Mouse (Mus musculus): ENCODE results near the gene Gpr88. TPM values are rescaled to one million over a fixed set of nuclear protein-coding genes. Genes with fewer than 3 reads are reported as not detected.
A peak's percentile ranks its signal among the peaks of the same experiment; 100 is the strongest.

Gene Gpr88
- polyA plus RNA-seq, 1 experiment from 2014 or later, result 3.2 TPM

- no peaks in the 10 kb centered on the region for H3K9me3 ChIP-seq
- no peak overlapping the region for H3K27ac ChIP-seq
- no peaks in the 10 kb centered on the region for H3K36me3 ChIP-seq
- H3K27me3 ChIP-seq, result no peaks in the 10 kb centered on the region
- no peaks in the 10 kb centered on the region for H3K4me1 ChIP-seq (replicated peaks)
- H3K4me2 ChIP-seq, result no peak overlapping the region
- no peak for ATAC-seq (ENCODE audit: low FRiP score)
- no peak overlapping the region for H3K4me3 ChIP-seq
- 98% methylated on average over 2 of the region's 2 CpGs for WGBS
- no peak overlapping the region for H3K9ac ChIP-seq
Observed at GRCm38 (mm10) chr3:116267036-116267654, 13.8 kb upstream of the Gpr88 start.

GRCm38 (mm10) chr3:116266360-116266759 lies 13.1 kb upstream of the Gpr88 start:
- no peak overlapping the region for H3K27ac ChIP-seq
- 83% methylated on average over 3 of the region's 3 CpGs for WGBS
- no peaks in the 10 kb centered on the region for H3K9me3 ChIP-seq
- no peak overlapping the region for H3K9ac ChIP-seq
- H3K36me3 ChIP-seq, result no peaks in the 10 kb centered on the region
- H3K4me3 ChIP-seq, result no peak overlapping the region
- no peaks in the 10 kb centered on the region for H3K27me3 ChIP-seq
- H3K4me1 ChIP-seq (replicated peaks), result no peaks in the 10 kb centered on the region
- no peak overlapping the region for H3K4me2 ChIP-seq
- ATAC-seq (ENCODE audit: low FRiP score), result no peak

- Histone ChIP-seq H3K27ac (no peak overlapping the region), H3K4me2 (no peak overlapping the region), H3K9me3 (no peaks in the 10 kb centered on the region), H3K36me3 (no peaks in the 10 kb centered on the region), H3K4me1 (replicated peaks) (no peaks in the 10 kb centered on the region), H3K9ac (no peak overlapping the region), H3K27me3 (no peaks in the 10 kb centered on the region), H3K4me3 (no peak overlapping the region)
- no peak for ATAC-seq (ENCODE audit: low FRiP score)
- WGBS, result 89% methylated on average over 1 of the region's 1 CpGs
Observed at GRCm38 (mm10) chr3:116263977-116264376, 10.7 kb upstream of the Gpr88 start.

GRCm38 (mm10) chr3:116263061-116263460 lies 9.8 kb upstream of the Gpr88 start:
- ATAC-seq (ENCODE audit: low FRiP score), result no peak
- Histone ChIP-seq H3K27me3 (no peaks in the 10 kb centered on the region), H3K27ac (no peak overlapping the region), H3K9me3 (no peaks in the 10 kb centered on the region), H3K4me2 (no peak overlapping the region), H3K36me3 (no peaks in the 10 kb centered on the region), H3K9ac (no peak overlapping the region), H3K4me3 (no peak overlapping the region), H3K4me1 (replicated peaks) (no peaks in the 10 kb centered on the region)
- 95% methylated on average over 5 of the region's 5 CpGs for WGBS

DNA sequence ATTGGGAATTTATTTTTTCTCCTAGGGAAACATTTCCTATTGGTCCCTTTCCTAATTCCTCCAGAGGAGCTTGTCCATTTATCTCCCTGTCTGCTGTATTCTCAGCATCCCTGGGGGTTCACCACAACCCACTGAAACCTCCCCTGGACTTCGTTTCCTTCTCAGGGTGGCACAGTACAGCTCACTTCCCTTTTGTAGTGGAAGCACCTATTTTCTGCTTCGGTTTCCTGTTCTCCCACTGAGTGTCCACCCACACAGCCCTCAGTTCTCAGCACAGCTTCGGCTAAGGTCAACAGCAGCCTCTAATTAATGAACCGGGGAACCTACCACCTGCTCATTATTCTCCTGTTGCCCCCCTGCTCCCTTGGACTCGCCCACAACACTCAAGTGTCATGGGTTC lies 2.8 kb upstream of the Gpr88 start:
- Histone ChIP-seq H3K9me3 (no peaks in the 10 kb centered on the region), H3K4me1 (replicated peaks) (peaks cover 26% of the 10 kb centered on the region), H3K4me2 (no peak overlapping the region), H3K27ac (no peak overlapping the region), H3K9ac (no peak overlapping the region), H3K36me3 (no peaks in the 10 kb centered on the region), H3K4me3 (no peak overlapping the region), H3K27me3 (peaks cover 24% of the 10 kb centered on the region)
- no peak for ATAC-seq (ENCODE audit: low FRiP score)
- WGBS, result 42% methylated on average over 5 of the region's 5 CpGs

DNA sequence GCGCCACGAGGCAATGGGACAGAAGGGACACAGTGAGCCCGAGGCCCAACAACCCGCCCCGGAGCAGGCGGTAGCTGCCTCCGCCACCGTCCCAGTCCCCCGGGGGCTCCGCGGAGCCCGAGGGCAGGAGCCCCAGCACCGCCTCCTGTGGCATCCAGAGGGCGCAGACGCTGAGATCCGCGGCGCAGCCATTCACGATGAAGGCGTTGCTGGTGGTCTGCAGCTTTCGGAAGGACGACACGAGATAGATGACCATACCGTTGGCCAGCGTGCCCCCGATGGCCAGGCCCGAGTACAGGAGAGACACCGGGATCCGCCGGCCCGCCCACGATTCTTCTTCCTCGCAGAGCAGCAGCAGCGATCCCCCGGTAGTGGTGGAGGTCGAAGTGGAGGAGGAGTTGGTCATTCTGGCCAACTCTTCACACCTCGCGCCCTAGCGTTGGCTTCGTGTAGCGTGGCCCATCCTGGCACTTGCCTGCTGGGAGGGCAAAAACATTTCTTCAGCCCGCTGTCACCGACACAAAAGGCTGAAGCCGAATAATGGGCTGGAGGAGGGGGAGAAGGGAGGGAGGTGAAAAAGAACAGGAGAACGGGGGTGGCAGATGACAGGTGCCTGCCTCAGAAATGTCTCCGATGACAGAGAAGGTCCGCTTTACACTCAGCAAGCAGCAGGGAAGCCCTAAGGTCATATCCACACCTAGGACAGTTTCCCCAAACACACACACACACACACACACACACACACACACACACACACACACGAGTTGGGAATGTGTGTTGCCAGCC lies 855 bp downstream of the Gpr88 start:
- no peaks in the 10 kb centered on the region for H3K9me3 ChIP-seq
- H3K4me1 ChIP-seq (replicated peaks), result peaks cover 28% of the 10 kb centered on the region
- no peaks in the 10 kb centered on the region for H3K36me3 ChIP-seq
- H3K9ac ChIP-seq, result peak overlapping the region; percentile 77
- peak; percentile 71 for ATAC-seq (ENCODE audit: low FRiP score)
- under 1% methylated on average over 48 of the region's 48 CpGs for WGBS
- H3K4me2 ChIP-seq, result peak overlapping the region; percentile 99
- H3K27me3 ChIP-seq, result peaks cover 51% of the 10 kb centered on the region
- peak overlapping the region; percentile 63 for H3K4me3 ChIP-seq
- peak overlapping the region; percentile 77 for H3K27ac ChIP-seq

DNA sequence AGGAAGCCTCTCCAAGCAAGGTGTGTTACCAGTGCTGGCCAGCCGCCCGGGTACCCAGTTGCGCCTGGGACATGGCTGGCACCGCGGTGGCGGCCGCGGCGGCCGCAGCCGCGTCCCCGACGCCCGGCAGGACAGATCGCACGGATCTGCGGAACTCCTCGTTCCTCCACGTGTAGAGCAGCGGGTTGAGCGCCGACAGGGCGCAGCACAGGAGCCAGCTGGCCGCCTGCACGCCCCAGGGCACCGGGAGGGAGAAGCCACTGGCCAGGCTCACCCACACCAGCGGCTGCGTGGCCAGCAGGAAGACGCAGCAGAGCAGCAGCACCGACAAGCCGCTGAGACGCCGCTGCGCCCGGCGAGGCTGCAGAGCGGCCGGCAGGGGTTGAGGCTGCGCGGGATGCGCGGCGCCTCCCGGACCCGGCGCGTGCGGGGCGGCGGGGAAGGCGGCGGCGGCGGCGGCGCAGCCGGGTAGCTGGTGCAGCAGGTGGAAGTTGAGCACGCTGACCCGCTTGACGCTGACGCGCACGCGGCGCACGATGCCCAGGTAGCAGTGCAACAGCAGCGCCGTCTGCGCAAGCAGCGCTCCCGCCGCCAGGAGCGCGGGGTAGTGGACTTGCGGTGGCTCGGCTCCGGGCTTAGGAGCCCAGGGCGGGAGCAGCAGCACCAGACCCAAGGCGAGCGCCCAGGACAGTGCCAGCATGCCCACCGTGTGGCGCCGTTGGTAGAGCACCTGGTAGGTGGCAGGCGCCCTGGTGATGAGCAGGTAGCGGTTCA lies 1.6 kb downstream of the Gpr88 start:
- Histone ChIP-seq H3K9me3 (no peaks in the 10 kb centered on the region), H3K4me2 (peak overlapping the region; percentile 99), H3K27me3 (peaks cover 52% of the 10 kb centered on the region), H3K4me3 (peak overlapping the region; percentile 63), H3K9ac (peak overlapping the region; percentile 77), H3K27ac (peak overlapping the region; percentile 77; the same call in 1 of the 2 replicates), H3K36me3 (no peaks in the 10 kb centered on the region), H3K4me1 (replicated peaks) (peaks cover 28% of the 10 kb centered on the region)
- ATAC-seq (ENCODE audit: low FRiP score), result peak; percentile 76
- WGBS, result under 1% methylated on average over 84 of the region's 86 CpGs

- no peak for ATAC-seq (ENCODE audit: low FRiP score)
- Histone ChIP-seq H3K36me3 (no peaks in the 10 kb centered on the region), H3K4me2 (no peak overlapping the region), H3K4me1 (replicated peaks) (peaks cover 28% of the 10 kb centered on the region), H3K9me3 (no peaks in the 10 kb centered on the region), H3K9ac (no peak overlapping the region), H3K27ac (no peak overlapping the region), H3K27me3 (peaks cover 43% of the 10 kb centered on the region), H3K4me3 (no peak overlapping the region)
- WGBS, result 77% methylated on average over 2 of the region's 2 CpGs
Observed at GRCm38 (mm10) chr3:116249026-116249425, 4.3 kb downstream of the Gpr88 start.

DNA sequence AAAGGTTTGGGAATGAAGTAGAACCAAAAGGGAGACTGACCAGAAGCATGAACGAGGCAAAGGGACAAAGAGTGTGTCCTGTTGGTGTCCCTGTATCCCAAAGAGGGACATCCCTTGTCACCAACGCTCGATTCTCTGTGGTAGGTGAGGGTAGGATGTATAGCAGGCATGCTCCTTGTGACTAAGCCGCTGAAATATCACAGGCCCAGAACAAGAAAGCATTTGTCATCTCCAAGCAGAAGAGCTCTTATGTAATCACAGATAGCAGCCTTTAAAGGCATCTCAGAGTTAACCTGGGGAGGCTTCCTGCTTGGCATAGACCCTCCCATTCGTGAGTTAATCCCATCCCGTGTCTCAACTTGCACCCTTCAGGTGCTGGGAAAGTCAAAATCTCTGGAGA lies 8.8 kb downstream of the Gpr88 start:
- H3K36me3 ChIP-seq, result no peaks in the 10 kb centered on the region
- peaks cover 12% of the 10 kb centered on the region for H3K27me3 ChIP-seq
- H3K4me3 ChIP-seq, result no peak overlapping the region
- no peak overlapping the region for H3K27ac ChIP-seq
- H3K9me3 ChIP-seq, result no peaks in the 10 kb centered on the region
- no peaks in the 10 kb centered on the region for H3K4me1 ChIP-seq (replicated peaks)
- no peak overlapping the region for H3K4me2 ChIP-seq
- no peak for ATAC-seq (ENCODE audit: low FRiP score)
- WGBS, result 74% methylated on average over 6 of the region's 6 CpGs
- no peak overlapping the region for H3K9ac ChIP-seq

DNA sequence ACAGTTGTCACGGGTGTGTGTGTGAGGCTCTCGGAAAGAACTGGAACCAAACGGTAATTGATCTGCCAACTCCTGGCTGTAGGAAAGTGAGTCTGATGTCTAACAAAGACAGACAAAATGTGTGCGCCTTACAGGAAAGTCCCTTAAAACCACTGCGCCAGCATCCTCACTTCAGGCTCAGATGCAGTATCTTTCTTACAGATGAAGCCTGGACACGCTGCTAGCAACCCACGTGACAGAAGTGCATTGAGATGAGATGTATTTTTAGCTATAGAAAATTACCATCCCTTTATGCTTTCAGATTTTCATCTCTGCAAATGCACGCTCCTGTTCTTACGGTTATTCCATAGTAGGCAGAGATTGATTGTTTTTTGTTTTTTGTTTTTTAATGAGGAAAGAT lies 10.6 kb downstream of the Gpr88 start:
- ATAC-seq (ENCODE audit: low FRiP score), result no peak
- Histone ChIP-seq H3K4me1 (replicated peaks) (no peaks in the 10 kb centered on the region), H3K4me2 (no peak overlapping the region), H3K27ac (no peak overlapping the region), H3K36me3 (no peaks in the 10 kb centered on the region), H3K4me3 (no peak overlapping the region), H3K27me3 (peaks cover 3% of the 10 kb centered on the region; the same call in 1 of the 2 replicates), H3K9me3 (no peaks in the 10 kb centered on the region), H3K9ac (no peak overlapping the region)
- 73% methylated on average over 9 of the region's 9 CpGs for WGBS

GRCm38 (mm10) chr3:116237527-116237926 lies 15.8 kb downstream of the Gpr88 start:
- 94% methylated on average over 5 of the region's 5 CpGs for WGBS
- Histone ChIP-seq H3K4me1 (replicated peaks) (no peaks in the 10 kb centered on the region), H3K36me3 (no peaks in the 10 kb centered on the region), H3K27me3 (no peaks in the 10 kb centered on the region), H3K9ac (no peak overlapping the region), H3K27ac (no peak overlapping the region), H3K9me3 (no peaks in the 10 kb centered on the region), H3K4me2 (no peak overlapping the region), H3K4me3 (no peak overlapping the region)
- ATAC-seq (ENCODE audit: low FRiP score), result no peak

- no peak for ATAC-seq (ENCODE audit: low FRiP score)
- Histone ChIP-seq H3K4me3 (no peak overlapping the region), H3K4me1 (replicated peaks) (no peaks in the 10 kb centered on the region), H3K9ac (no peak overlapping the region), H3K27me3 (no peaks in the 10 kb centered on the region), H3K4me2 (no peak overlapping the region), H3K36me3 (no peaks in the 10 kb centered on the region), H3K27ac (no peak overlapping the region), H3K9me3 (no peaks in the 10 kb centered on the region)
- 74% methylated on average over 4 of the region's 4 CpGs for WGBS
Observed at GRCm38 (mm10) chr3:116236856-116237255, 16.4 kb downstream of the Gpr88 start.

Data from hindbrain, embryonic 13.5 days (tissue).